In the genomic region with DNA sequence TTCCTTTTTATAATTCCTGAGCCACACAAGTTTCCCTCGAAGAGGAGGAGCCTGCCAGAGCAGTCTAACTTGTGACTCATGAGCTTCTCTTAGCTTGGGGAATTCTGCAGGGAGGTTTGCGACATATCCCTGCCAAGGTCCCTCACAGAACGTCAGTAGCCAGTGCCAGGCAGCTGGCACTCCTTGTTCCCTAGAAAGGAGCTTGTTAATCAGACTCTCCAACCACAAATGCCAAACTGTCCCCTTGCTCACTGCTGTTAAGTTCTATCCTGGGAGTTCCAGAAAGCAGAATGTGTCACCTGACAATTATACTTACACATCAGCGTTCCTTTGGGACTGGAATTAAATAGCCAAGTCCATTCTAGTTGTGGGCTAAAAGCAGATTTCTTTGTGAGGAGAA, we compare ENCODE assay signal across 8 mouse cellular contexts.
DNase-seq lines count a peak whose midpoint lies in the region; ATAC-seq lines count a peak whose summit lies in the region.

No protein-coding gene starts in this region.

- H3K9me3 ChIP-seq in forebrain, embryonic 14.5 days (replicated peaks; ENCODE audit: control insufficient read depth, low read length), result no peaks in the 10 kb centered on the region
- no peaks in the 10 kb centered on the region for H3K9me3 ChIP-seq in forebrain, embryonic 15.5 days

- H3K9ac ChIP-seq in forebrain, embryonic 14.5 days (ENCODE audit: low read length), result no peak overlapping the region
- no peak overlapping the region for H3K9ac ChIP-seq in forebrain, embryonic 15.5 days (replicated peaks)

- H3K4me2 ChIP-seq in forebrain, embryonic 14.5 days (ENCODE audit: low read length), result no peak overlapping the region
- no peak overlapping the region for H3K4me2 ChIP-seq in forebrain, embryonic 15.5 days (replicated peaks)

- no peaks in the 10 kb centered on the region for H3K4me1 ChIP-seq in forebrain, embryonic 14.5 days (ENCODE audit: control insufficient read depth, insufficient read depth, low read length)
- H3K4me1 ChIP-seq in forebrain, embryonic 15.5 days, result peaks cover 7% of the 10 kb centered on the region

- peak; percentile 22 for DNase-seq in forebrain, embryonic 14.5 days (ENCODE audit: low spot score)
- peak; percentile 89 for DNase-seq in Muller cell, postnatal 12 days (ENCODE audit: inconsistent ontology term)
- peak; percentile 27 to 66 for DNase-seq in frontal cortex, adult 2 months (ENCODE audit: extremely low spot score in 1 of 2, low spot score in 1 of 2)
- peak; percentile 21 for DNase-seq in left cerebral cortex, adult 11 months (ENCODE audit: low spot score)
- peak; percentile 18 for DNase-seq in right cerebral cortex, postnatal 14 days
- no peak for DNase-seq in spleen, postnatal 4 days (ENCODE audit: low spot score in 2 of 2)

- H3K27ac ChIP-seq in forebrain, embryonic 14.5 days (ENCODE audit: low read depth, low read length), result no peak overlapping the region
- no peak overlapping the region for H3K27ac ChIP-seq in forebrain, embryonic 15.5 days (replicated peaks)

- 75% methylated on average over 4 of the region's 4 CpGs for WGBS in forebrain, embryonic 14.5 days
- 60% methylated on average over 4 of the region's 4 CpGs for WGBS in forebrain, embryonic 15.5 days

- no peak overlapping the region for H3K4me3 ChIP-seq in forebrain, embryonic 14.5 days (ENCODE audit: low read depth, low read length)
- no peak overlapping the region for H3K4me3 ChIP-seq in forebrain, embryonic 15.5 days

- ATAC-seq in forebrain, embryonic 14.5 days, result no peak
- no peak for ATAC-seq in forebrain, embryonic 15.5 days (replicated peaks)
- no peak for ATAC-seq in activated CD4-positive, CD25-positive, alpha-beta regulatory T cell, adult 4 months

- no peaks in the 10 kb centered on the region for H3K27me3 ChIP-seq in forebrain, embryonic 14.5 days (replicated peaks; ENCODE audit: control insufficient read depth, insufficient read depth, low read length)
- no peaks in the 10 kb centered on the region for H3K27me3 ChIP-seq in forebrain, embryonic 15.5 days

- no peaks in the 10 kb centered on the region for H3K36me3 ChIP-seq in forebrain, embryonic 14.5 days (ENCODE audit: control insufficient read depth, insufficient read depth, low read length)
- H3K36me3 ChIP-seq in forebrain, embryonic 15.5 days, result no peaks in the 10 kb centered on the region

Comparison
In these comparisons a context has a peak if more than half of its experiments do, and no peak if none do; other contexts are left out.
1. DNase-seq: peak in forebrain, embryonic 14.5 days (single experiment), Muller cell, postnatal 12 days (single experiment), frontal cortex, adult 2 months (2 of 2), left cerebral cortex, adult 11 months (single experiment) and right cerebral cortex, postnatal 14 days (single experiment); none in spleen, postnatal 4 days (0 of 2).